Mouse (Mus musculus) erythroblast, embryonic 14.5 days (primary cell): Measurements from ENCODE around the gene Glb1l. TPM values are rescaled to one million over a fixed set of nuclear protein-coding genes. Genes with fewer than 3 reads are reported as not detected.

ENCODE experiments used
- H3K27me3 ChIP-seq: 2 replicates; pipeline ENCODE4 v1.6.1; 2012; ENCODE audit warnings: inconsistent platforms; ENCODE audit not compliant: control insufficient read depth
- H3K36me3 ChIP-seq: 2 replicates; pipeline ENCODE4 v1.6.1; 2012; ENCODE audit warnings: mild to moderate bottlenecking, inconsistent platforms; ENCODE audit not compliant: control insufficient read depth
- H3K4me1 ChIP-seq: 2 replicates; pipeline ENCODE4 v1.6.1; 2012; ENCODE audit warnings: inconsistent platforms; ENCODE audit not compliant: control insufficient read depth
- H3K4me3 ChIP-seq: replicated peaks from 2 replicates; pipeline ENCODE3; 2012; ENCODE audit warnings: moderate library complexity, mild to moderate bottlenecking, inconsistent platforms
- H3K9me3 ChIP-seq: 2 replicates; pipeline ENCODE4 v1.6.1; 2012; ENCODE audit warnings: low read length, inconsistent platforms, mixed read lengths; ENCODE audit not compliant: control insufficient read depth
- GATA1 ChIP-seq: IDR thresholded peaks from 2 replicates; pipeline ENCODE4 v1.6.1; 2012; ENCODE audit warnings: low read length, inconsistent platforms, mixed read lengths
- TAL1 ChIP-seq: IDR thresholded peaks from 3 replicates; pipeline ENCODE4 v1.6.1; 2012; ENCODE audit warnings: low read length, inconsistent platforms, mixed read lengths
- polyA plus RNA-seq: library from polyadenylated mRNA; stranded (reverse); fragments of >175 nt; gene quantifications from 2 replicates; pipeline ENCODE4 v1.2.3, GENCODE M21; 2012

Glb1l gene
- polyA plus RNA-seq, 1 experiment: 0.02 TPM

DNA sequence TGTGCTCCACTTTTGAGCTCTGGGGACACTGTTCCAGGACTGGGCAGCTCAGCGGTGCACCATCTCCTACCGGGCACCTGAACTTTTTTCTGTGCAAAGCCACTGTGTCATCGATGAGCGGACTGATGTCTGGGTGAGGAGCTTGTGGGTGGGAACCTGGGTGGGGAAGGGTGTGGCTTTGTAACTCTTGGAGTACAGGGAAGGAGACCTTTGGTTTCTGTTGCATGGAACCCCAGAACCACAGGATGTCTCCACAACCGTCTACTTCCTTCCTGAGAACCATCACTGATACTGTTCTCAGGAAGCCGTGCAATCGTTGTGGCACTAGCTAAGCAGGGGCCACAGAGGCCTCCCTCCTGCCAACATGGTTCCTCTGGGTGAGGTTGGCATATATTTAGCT is 2.5 kb upstream of the Glb1l start:
- Histone ChIP-seq H3K36me3 (peaks cover 67% of the 10 kb centered on the region), H3K4me1 (peaks cover 95% of the 10 kb centered on the region), H3K9me3 (no peaks in the 10 kb centered on the region), H3K4me3 (peak overlapping the region; percentile 45), H3K27me3 (no peaks in the 10 kb centered on the region; the same call in 1 of the 2 replicates)
- no peak for TF ChIP-seq GATA1
- no peak for TF ChIP-seq TAL1

DNA sequence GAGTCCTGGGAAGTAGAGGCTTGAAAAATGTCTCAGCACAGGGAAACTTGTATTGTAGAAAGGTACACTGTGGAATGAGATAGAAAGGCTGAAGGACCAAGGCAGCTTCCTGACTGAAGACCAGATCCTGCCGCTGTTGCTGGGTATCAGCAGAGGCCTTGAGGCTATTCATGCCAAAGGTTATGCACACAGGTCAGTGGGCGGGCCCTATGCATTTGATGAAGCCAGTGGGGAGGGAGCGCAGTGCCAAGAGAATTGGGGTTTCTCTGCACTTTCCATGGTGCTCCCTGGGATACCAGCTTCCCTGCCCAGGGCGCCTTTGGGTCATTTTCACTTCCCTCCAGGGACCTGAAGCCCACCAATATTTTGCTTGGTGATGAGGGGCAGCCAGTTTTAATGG is 1.9 kb upstream of the Glb1l start:
- peaks cover 61% of the 10 kb centered on the region for H3K36me3 ChIP-seq
- TF ChIP-seq TAL1: no peak
- TF ChIP-seq GATA1: no peak
- no peaks in the 10 kb centered on the region for H3K9me3 ChIP-seq
- H3K27me3 ChIP-seq: no peaks in the 10 kb centered on the region; the same call in 1 of the 2 replicates
- H3K4me1 ChIP-seq: peaks cover 93% of the 10 kb centered on the region
- H3K4me3 ChIP-seq: peak overlapping the region; percentile 45

DNA sequence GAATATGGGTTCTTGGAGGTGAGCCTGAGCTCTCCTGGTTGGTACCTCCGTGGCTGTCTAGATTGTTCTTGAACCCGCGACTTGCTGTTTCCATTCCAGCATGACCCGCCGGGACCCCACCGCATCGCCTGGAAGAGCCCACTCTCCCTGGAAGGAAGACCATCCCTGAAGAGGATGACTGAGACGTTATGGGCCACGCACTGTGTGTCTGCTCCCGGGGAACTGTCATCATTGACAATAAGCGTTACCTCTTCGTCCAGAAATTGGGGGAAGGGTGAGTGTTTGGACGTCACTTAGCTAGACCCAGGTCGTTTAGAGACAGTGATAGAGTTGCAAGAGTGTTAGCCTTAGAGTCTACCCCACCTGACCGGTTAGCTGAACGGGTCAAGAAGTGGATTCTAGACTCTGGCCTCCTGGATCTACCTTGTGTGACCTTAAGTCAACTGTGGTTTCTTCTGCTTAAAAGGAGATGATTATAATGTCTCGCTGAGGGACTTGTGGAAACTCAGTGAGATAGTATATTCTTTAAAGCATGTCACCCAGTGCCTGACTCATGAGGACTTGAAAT is 612 bp upstream of the Glb1l start:
- Histone ChIP-seq H3K4me1 (peaks cover 84% of the 10 kb centered on the region), H3K27me3 (no peaks in the 10 kb centered on the region; the same call in 1 of the 2 replicates), H3K4me3 (peak overlapping the region; percentile 81), H3K36me3 (peaks cover 52% of the 10 kb centered on the region), H3K9me3 (no peaks in the 10 kb centered on the region)
- TF ChIP-seq GATA1 (no peak), TAL1 (no peak)

DNA sequence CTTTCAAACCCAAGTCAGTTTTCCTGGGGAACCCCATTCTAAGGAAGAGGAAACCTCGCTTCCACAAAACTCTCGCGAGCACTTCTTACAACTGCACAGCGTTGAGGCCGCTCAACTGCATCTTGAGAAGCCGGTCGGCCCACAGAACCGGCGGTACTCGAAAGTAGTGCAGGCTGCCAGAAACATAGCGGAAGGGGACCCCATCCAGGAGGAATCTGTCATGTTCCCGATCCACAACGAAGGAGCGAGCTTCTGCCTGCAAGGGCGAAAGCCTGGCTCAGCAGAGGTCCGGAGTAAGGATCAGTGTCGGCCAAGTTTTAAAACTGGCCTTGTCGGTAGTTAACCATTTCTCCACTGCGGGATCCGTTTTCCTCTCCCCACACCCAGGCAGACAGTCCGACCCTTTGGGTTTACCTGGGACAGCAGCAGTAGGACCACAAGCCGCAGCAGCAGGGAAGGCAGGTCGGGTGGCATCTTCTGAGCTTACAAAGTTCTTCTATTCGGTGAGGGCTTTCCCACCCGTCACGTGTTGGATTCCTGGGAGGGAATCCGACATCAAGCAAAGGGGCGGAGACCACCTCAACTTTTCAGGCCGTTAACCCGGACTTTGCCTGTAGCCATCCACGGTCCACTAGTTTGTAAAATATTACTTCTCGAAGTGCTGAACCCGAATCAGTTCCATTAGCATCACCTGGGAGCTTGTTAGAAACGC is 1.5 kb downstream of the Glb1l start:
- Histone ChIP-seq H3K4me3 (peak overlapping the region; percentile 81), H3K4me1 (peaks cover 63% of the 10 kb centered on the region), H3K9me3 (no peaks in the 10 kb centered on the region), H3K27me3 (no peaks in the 10 kb centered on the region; the same call in 1 of the 2 replicates), H3K36me3 (peaks cover 31% of the 10 kb centered on the region)
- no peak for TF ChIP-seq GATA1
- no peak for TF ChIP-seq TAL1

DNA sequence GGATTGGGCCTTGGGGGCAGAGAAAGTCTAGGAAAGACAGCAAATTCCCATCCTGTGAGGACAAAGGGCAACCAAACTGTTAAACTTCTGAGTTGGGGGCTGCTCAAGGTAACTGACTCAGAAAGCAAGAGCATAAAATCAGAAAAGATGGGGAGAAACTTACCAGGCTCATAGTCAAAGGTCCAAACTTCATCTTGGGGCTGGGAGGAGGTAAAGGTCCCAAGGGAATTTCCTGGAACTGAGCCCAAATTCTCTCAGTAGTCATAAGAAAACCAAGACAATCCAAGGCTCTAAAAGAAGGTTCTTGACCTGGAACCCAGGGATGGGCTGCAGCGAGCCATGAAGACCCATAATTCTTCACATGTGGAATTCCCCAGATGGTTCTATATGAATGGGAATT is 9.4 kb downstream of the Glb1l start:
- Histone ChIP-seq H3K4me3 (no peak overlapping the region), H3K27me3 (no peaks in the 10 kb centered on the region), H3K4me1 (no peaks in the 10 kb centered on the region), H3K36me3 (peaks cover 39% of the 10 kb centered on the region), H3K9me3 (no peaks in the 10 kb centered on the region)
- TF ChIP-seq TAL1: no peak
- no peak for TF ChIP-seq GATA1

DNA sequence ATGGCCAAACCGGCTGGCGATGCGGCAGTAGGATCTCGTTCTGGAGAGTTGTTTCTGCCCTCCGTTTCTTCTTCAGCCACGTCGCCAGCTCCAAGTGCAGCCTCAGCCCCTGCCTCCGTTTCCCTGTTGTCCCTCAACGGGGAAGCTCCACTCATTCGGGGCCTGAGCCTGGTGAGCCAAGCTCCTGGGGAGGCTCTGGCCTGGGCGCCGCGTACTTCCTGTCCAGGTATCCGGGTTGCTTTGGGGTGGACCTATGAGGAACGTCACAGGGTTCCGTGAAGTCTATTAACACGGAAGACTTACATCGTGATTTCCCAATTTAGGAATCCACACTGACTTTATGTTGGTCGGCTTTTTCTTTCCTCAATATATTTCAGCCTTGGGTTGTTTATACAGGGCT is 18.2 kb downstream of the Glb1l start:
- peaks cover 60% of the 10 kb centered on the region for H3K36me3 ChIP-seq
- peaks cover 54% of the 10 kb centered on the region for H3K4me1 ChIP-seq
- no peaks in the 10 kb centered on the region for H3K27me3 ChIP-seq

DNA sequence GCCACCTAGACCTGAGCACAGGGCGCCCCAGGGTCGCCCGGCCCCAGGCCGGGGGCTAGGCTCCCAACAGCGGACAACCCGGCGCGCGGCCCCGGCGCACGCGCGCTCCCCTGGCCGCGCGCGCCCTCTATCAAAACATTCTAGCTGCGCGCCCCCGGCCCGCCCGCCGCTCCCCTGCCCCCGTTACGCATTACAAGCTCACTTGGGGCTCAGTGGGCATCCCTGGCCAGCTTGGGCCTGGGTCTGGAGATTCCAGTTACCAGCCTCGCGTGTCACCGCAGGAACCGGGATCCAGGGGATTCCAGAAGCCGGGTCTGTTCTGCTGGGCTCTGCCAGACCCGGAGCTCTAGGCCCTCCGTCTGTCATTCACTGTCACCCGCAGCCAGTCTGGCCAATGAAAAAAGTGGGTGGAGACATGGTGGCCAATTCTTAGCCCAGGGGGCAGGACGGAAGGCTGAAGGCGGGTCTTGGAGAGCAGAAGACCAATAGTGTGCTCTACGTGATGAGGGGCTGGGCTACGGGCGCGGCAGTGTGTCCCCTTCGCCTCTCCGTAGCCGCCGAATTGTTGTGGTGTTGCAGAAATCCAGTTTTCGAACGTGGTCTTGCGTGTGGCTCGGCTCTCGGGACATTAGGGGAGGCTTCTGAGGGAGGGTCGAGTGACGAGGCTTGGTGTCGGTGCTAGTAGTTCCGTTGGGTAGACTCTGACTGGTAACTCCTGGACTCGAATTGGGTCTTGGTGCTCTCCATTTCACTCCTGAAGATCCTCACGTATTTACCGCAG is 18.8 kb downstream of the Glb1l start, which contains the start of the genes Ankzf1 and Atg9a:
TSS of gene Ankzf1 (plus strand) at position 530 of the 781 bp plus-strand sequence.
TSS of gene Atg9a (minus strand) at position 575 of the 781 bp plus-strand sequence.
- peaks cover 54% of the 10 kb centered on the region for H3K4me1 ChIP-seq
- no peaks in the 10 kb centered on the region for H3K27me3 ChIP-seq
- H3K36me3 ChIP-seq: peaks cover 63% of the 10 kb centered on the region
- TF ChIP-seq TAL1: no peak
- no peak for TF ChIP-seq GATA1
- no peaks in the 10 kb centered on the region for H3K9me3 ChIP-seq
- peak within 1 kb of the TSS; percentile 92 for H3K4me3 ChIP-seq

More for the DNA sequence above, 18.2 kb downstream of the Glb1l start:
- TF ChIP-seq GATA1 (no peak), TAL1 (no peak)
- peak overlapping the region; percentile 92 for H3K4me3 ChIP-seq
- no peaks in the 10 kb centered on the region for H3K9me3 ChIP-seq

DNA sequence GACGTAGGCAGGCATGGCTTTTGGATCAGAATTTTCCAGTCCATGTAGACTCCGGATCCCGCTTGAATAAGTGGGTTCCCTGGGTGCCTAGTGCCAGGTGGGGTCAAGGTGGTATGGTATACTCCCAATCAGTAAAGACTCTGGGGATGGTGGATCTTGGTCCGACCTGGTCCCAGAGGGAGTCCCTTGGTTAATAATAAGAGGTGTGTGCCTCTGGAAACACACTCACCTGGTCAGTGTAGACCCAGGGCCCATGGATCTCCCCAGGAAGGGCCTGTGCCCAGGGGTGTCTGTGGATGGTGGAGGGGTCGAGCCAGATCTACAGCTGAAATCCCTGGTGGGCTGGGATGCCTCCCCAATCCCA is 19.4 kb downstream of the Glb1l start:
- TF ChIP-seq TAL1: no peak
- no peak for TF ChIP-seq GATA1
- no peaks in the 10 kb centered on the region for H3K27me3 ChIP-seq
- H3K36me3 ChIP-seq: peaks cover 63% of the 10 kb centered on the region
- H3K9me3 ChIP-seq: no peaks in the 10 kb centered on the region
- peak overlapping the region; percentile 92 for H3K4me3 ChIP-seq
- H3K4me1 ChIP-seq: peaks cover 56% of the 10 kb centered on the region

DNA sequence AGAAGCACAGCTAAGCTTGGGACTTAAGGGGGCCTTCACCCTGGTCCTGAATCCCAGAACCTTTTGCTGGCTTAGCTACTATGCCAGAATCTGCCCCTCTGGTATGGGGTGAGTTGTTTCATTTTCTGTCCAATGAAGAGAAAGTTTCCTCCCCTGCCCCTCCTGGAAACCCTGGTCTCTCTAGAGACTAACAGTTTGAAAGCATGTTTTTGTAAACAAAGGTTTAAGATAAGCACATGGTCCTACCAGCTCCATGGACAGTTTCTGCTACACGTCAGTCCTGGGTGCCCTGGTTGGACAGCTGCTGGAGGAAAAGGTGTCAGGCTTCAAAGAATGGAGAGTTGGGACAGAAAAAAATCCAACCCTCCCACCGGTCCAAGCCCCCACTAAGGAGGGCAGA is 20.0 kb downstream of the Glb1l start:
- H3K27me3 ChIP-seq: no peaks in the 10 kb centered on the region
- no peaks in the 10 kb centered on the region for H3K9me3 ChIP-seq

More for the DNA sequence above, 20.0 kb downstream of the Glb1l start:
- Histone ChIP-seq H3K4me1 (peaks cover 58% of the 10 kb centered on the region), H3K36me3 (peaks cover 64% of the 10 kb centered on the region), H3K4me3 (peak overlapping the region; percentile 92)
- no peak; the same call in 1 of the 2 replicates for TF ChIP-seq GATA1
- no peak for TF ChIP-seq TAL1
